Mouse (Mus musculus) adrenal gland, adult 2 months (tissue): ENCODE measurements around the gene Lhx3. TPM values are rescaled to one million over a fixed set of nuclear protein-coding genes. Genes with fewer than 3 reads are reported as not detected.

Source experiments
- polyA plus RNA-seq: library from polyadenylated mRNA; depleted of rRNA; stranded (reverse); fragments of >200 nt; gene quantifications from 2 replicates; pipeline ENCODE4 v1.2.3, GENCODE M21; 2012; rRNA removed
- total RNA-seq, 2 experiments: library from RNA; stranded (reverse); gene quantifications; 2 replicates each; pipeline ENCODE4 v1.2.3; 2021

The Lhx3 gene
- total and polyA plus RNA-seq, 3 experiments: 1.4 to 2.6 TPM; not detected in 1

Other genes starting within 250 kb of the Lhx3 start
- gene Camsap1, start 225.0 kb downstream of the Lhx3 start, total RNA-seq: 10 to 100 TPM; 31.4 to 32.6 TPM
- gene Camsap1, start 225.0 kb downstream of the Lhx3 start, polyA plus RNA-seq: 3.9 and 5.5 TPM in 2 replicates
- gene Ubac1, start 186.5 kb downstream of the Lhx3 start, total RNA-seq: 10 to 100 TPM; 32.9 to 40.0 TPM
- 37.8 and 42.3 TPM in 2 replicates for gene Ubac1, start 186.5 kb downstream of the Lhx3 start, polyA plus RNA-seq
- gene Nacc2, start 85.1 kb downstream of the Lhx3 start, total RNA-seq: 10 to 100 TPM; 36.1 to 52.3 TPM
- gene Nacc2, start 85.1 kb downstream of the Lhx3 start, polyA plus RNA-seq: 69.8 and 94.3 TPM in 2 replicates
- 10 to 100 TPM; 16.6 to 22.5 TPM for gene Qsox2, start 29.2 kb upstream of the Lhx3 start, total RNA-seq
- gene Qsox2, start 29.2 kb upstream of the Lhx3 start, polyA plus RNA-seq: 24.3 and 25.4 TPM in 2 replicates
- 1 to 10 TPM in 1 of 2 experiments, under 1 TPM in 1; 0.58 to 1.0 TPM for gene Ccdc187, start 86.3 kb upstream of the Lhx3 start, total RNA-seq
- 0.51 and 0.83 TPM in 2 replicates for gene Ccdc187, start 86.3 kb upstream of the Lhx3 start, polyA plus RNA-seq
- 10 to 100 TPM in 1 of 2 experiments, 1 to 10 TPM in 1; 9.4 to 14.9 TPM for gene Gpsm1, start 107.2 kb upstream of the Lhx3 start, total RNA-seq
- gene Gpsm1, start 107.2 kb upstream of the Lhx3 start, polyA plus RNA-seq: 20.0 and 24.1 TPM in 2 replicates
- gene Dnlz, start 143.8 kb upstream of the Lhx3 start, total RNA-seq: 10 to 100 TPM; 20.6 to 25.6 TPM
- 30.6 and 31.1 TPM in 2 replicates for gene Dnlz, start 143.8 kb upstream of the Lhx3 start, polyA plus RNA-seq
- 1 to 10 TPM; 1.3 to 1.7 TPM for gene Card9, start 152.6 kb upstream of the Lhx3 start, total RNA-seq
- gene Card9, start 152.6 kb upstream of the Lhx3 start, polyA plus RNA-seq: 4.9 and 5.0 TPM in 2 replicates
- gene Snapc4, start 172.4 kb upstream of the Lhx3 start, total RNA-seq: 10 to 100 TPM; 19.1 to 23.3 TPM
- gene Snapc4, start 172.4 kb upstream of the Lhx3 start, polyA plus RNA-seq: 42.8 and 55.3 TPM in 2 replicates
- 100 to 1,000 TPM in 1 of 2 experiments, 10 to 100 TPM in 1; 95.6 to 121 TPM for gene Entr1, start 181.0 kb upstream of the Lhx3 start, total RNA-seq
- 93.3 TPM in 2 replicates for gene Entr1, start 181.0 kb upstream of the Lhx3 start, polyA plus RNA-seq
- 100 to 1,000 TPM; 144 to 148 TPM for gene Pmpca, start 181.1 kb upstream of the Lhx3 start, total RNA-seq
- 50.1 and 79.3 TPM in 2 replicates for gene Pmpca, start 181.1 kb upstream of the Lhx3 start, polyA plus RNA-seq
- 10 to 100 TPM; 17.2 to 18.0 TPM for gene Inpp5e, start 200.9 kb upstream of the Lhx3 start, total RNA-seq
- gene Inpp5e, start 200.9 kb upstream of the Lhx3 start, polyA plus RNA-seq: 35.2 and 36.2 TPM in 2 replicates
- 10 to 100 TPM; 46.4 to 70.8 TPM for gene Sec16a, start 236.9 kb upstream of the Lhx3 start, total RNA-seq
- gene Sec16a, start 236.9 kb upstream of the Lhx3 start, polyA plus RNA-seq: 70.1 and 84.9 TPM in 2 replicates